Mouse (Mus musculus) brain, embryonic 14.5 days (tissue): ENCODE measurements around the gene Rab23.
"Not testable (repeated sequence)": the region's sequence is repeated elsewhere in the genome, so short reads cannot be mapped to it uniquely, and the experiment has no call there.

Source experiments
- CTCF ChIP-seq: fragments of 200-500 bp; IDR thresholded peaks from 2 replicates; pipeline ENCODE4 v1.5.1; 2012; ENCODE audit warnings: inconsistent platforms, mild to moderate bottlenecking, moderate library complexity, borderline replicate concordance; ENCODE audit not compliant: insufficient read depth, insufficient read length; ENCODE audit errors: extremely low read depth
- POLR2A ChIP-seq: fragments of 200-500 bp; IDR thresholded peaks from 2 replicates; pipeline ENCODE4 v1.6.1; 2012; ENCODE audit warnings: mild to moderate bottlenecking, inconsistent platforms, borderline replicate concordance; ENCODE audit not compliant: poor library complexity, insufficient read depth, insufficient read length, severe bottlenecking; ENCODE audit errors: extremely low read depth

- not testable (repeated sequence) for TF ChIP-seq CTCF, POLR2A
These were observed 25.1 kb downstream of the Rab23 start for GRCm38 (mm10) chr1:33744815-33745214.
